Mouse (Mus musculus) MEL (cell line): ENCODE results near the gene Rcan2. TPM values are rescaled to one million over a fixed set of nuclear protein-coding genes. Genes with fewer than 3 reads are reported as not detected.

Experiments used
- DNase-seq: peaks from one replicate; pipeline ENCODE4 v3.0.0; 2011; ENCODE audit warnings: low read depth, low spot score
- H3K27ac ChIP-seq: 2 replicates; pipeline ENCODE4 v1.5.1; 2012; ENCODE audit warnings: low read depth, mild to moderate bottlenecking, control low read depth, low read length, moderate library complexity; ENCODE audit not compliant: control insufficient read depth
- H3K27me3 ChIP-seq, 2 experiments: fragments of 150-350 bp in 1 of 2; sonication (generic) in 1 of 2; 2 replicates each; pipeline ENCODE4 v1.6.1; 2012; ENCODE audit warnings: low read length in 2 of 2, mild to moderate bottlenecking in 2 of 2, improper control_type of control experiment in 1 of 2, moderate library complexity in 1 of 2; ENCODE audit not compliant: insufficient read depth in 2 of 2, control insufficient read depth in 1 of 2
- H3K36me3 ChIP-seq, 2 experiments: 2 replicates each; pipeline ENCODE4 v1.6.1; 2012 to 2014; ENCODE audit warnings: low read length in 2 of 2, improper control_type of control experiment in 1 of 2, inconsistent platforms in 1 of 2, mild to moderate bottlenecking in 1 of 2; ENCODE audit not compliant: insufficient read depth in 2 of 2, control insufficient read depth in 1 of 2
- H3K4me1 ChIP-seq, 2 experiments: fragments of 150-350 bp in 1 of 2; sonication (generic) in 1 of 2; 2 replicates each; pipeline ENCODE4 v1.6.1; 2012; ENCODE audit warnings: low read length in 2 of 2, improper control_type of control experiment in 1 of 2, mild to moderate bottlenecking in 1 of 2; ENCODE audit not compliant: insufficient read depth in 2 of 2, control insufficient read depth in 1 of 2
- H3K4me3 ChIP-seq, 2 experiments: fragments of 150-350 bp in 1 of 2; sonication (generic) in 1 of 2; 2 replicates each; pipeline ENCODE4 v1.5.1; 2012; ENCODE audit warnings: low read depth in 2 of 2, low read length in 2 of 2, mild to moderate bottlenecking in 2 of 2, moderate library complexity in 2 of 2, control low read depth in 1 of 2, improper control_type of control experiment in 1 of 2; ENCODE audit not compliant: control insufficient read depth in 1 of 2, insufficient read depth in 1 of 2
- H3K79me2 ChIP-seq: 2 replicates; pipeline ENCODE4 v1.6.1; 2012; ENCODE audit warnings: mild to moderate bottlenecking, low read length, moderate library complexity; ENCODE audit not compliant: control insufficient read depth, poor library complexity, insufficient read depth
- H3K9ac ChIP-seq: 2 replicates; pipeline ENCODE4 v1.6.1; 2012; ENCODE audit warnings: low read depth, mild to moderate bottlenecking, control low read depth, low read length, moderate library complexity; ENCODE audit not compliant: control insufficient read depth, poor library complexity, severe bottlenecking
- H3K9me3 ChIP-seq: fragments of 150-350 bp; sonication (generic); replicated peaks from 2 replicates; pipeline ENCODE4 v1.6.1; 2012; ENCODE audit warnings: mild to moderate bottlenecking, low read length, improper control_type of control experiment, moderate library complexity; ENCODE audit not compliant: insufficient read depth
- BHLHE40 ChIP-seq: IDR thresholded peaks from 2 replicates; pipeline ENCODE4 v1.6.1; 2012; ENCODE audit warnings: low read depth, mild to moderate bottlenecking, inconsistent platforms, low read length, improper control_type of control experiment, borderline replicate concordance
- CHD1 ChIP-seq: IDR thresholded peaks from 2 replicates; pipeline ENCODE4 v1.6.1; 2012; ENCODE audit warnings: low read depth, mild to moderate bottlenecking, inconsistent platforms, low read length, improper control_type of control experiment
- CHD2 ChIP-seq: IDR thresholded peaks from 2 replicates; pipeline ENCODE4 v1.6.1; 2011; ENCODE audit warnings: low read length, improper control_type of control experiment
- CTCF ChIP-seq, 3 experiments: IDR thresholded peaks in 2 of 3; conservative IDR thresholded peaks in 1 of 3; 2 replicates each; pipeline ENCODE4 v1.5.1; 2011 to 2012; ENCODE audit warnings: low read length in 3 of 3, low read depth in 2 of 3, mild to moderate bottlenecking in 2 of 3, improper control_type of control experiment in 1 of 3, inconsistent platforms in 1 of 3, mixed read lengths in 1 of 3, moderate library complexity in 1 of 3; ENCODE audit not compliant: control insufficient read depth in 1 of 3, insufficient read depth in 1 of 3, poor library complexity in 1 of 3, severe bottlenecking in 1 of 3
- GATA1 ChIP-seq: IDR thresholded peaks from 2 replicates; pipeline ENCODE4 v1.6.1; 2011; ENCODE audit warnings: low read depth, low read length, improper control_type of control experiment
- MAFK ChIP-seq: IDR thresholded peaks from 2 replicates; pipeline ENCODE4 v1.6.1; 2011; ENCODE audit warnings: low read depth, mild to moderate bottlenecking, low read length, improper control_type of control experiment, borderline replicate concordance
- MYC ChIP-seq: IDR thresholded peaks from 2 replicates; pipeline ENCODE4 v1.6.1; 2011; ENCODE audit warnings: low read depth, mild to moderate bottlenecking, low read length, improper control_type of control experiment, moderate library complexity
- NELFE ChIP-seq: IDR thresholded peaks from 2 replicates; pipeline ENCODE4 v1.6.1; 2011; ENCODE audit warnings: low read depth, low read length, improper control_type of control experiment
- NRF1 ChIP-seq: IDR thresholded peaks from 2 replicates; pipeline ENCODE4 v1.6.1; 2014; ENCODE audit warnings: low read depth, mild to moderate bottlenecking, inconsistent platforms, low read length, improper control_type of control experiment, moderate library complexity; ENCODE audit not compliant: poor library complexity, insufficient read depth, severe bottlenecking
- POLR2A ChIP-seq, 2 experiments: IDR thresholded peaks; 2 replicates each; pipeline ENCODE4 v1.6.1; 2011 to 2012; ENCODE audit warnings: low read length in 2 of 2, mild to moderate bottlenecking in 2 of 2, control low read depth in 1 of 2, improper control_type of control experiment in 1 of 2, low read depth in 1 of 2, moderate library complexity in 1 of 2; ENCODE audit not compliant: control insufficient read depth in 1 of 2, insufficient read depth in 1 of 2, poor library complexity in 1 of 2
- RAD21 ChIP-seq: IDR thresholded peaks from 2 replicates; pipeline ENCODE4 v1.6.1; 2011; ENCODE audit warnings: mild to moderate bottlenecking, low read depth, low read length, improper control_type of control experiment
- SMC3 ChIP-seq: IDR thresholded peaks from 2 replicates; pipeline ENCODE4 v1.6.1; 2011; ENCODE audit warnings: low read depth, low read length, improper control_type of control experiment
- TAL1 ChIP-seq: IDR thresholded peaks from 2 replicates; pipeline ENCODE4 v1.6.1; 2012; ENCODE audit warnings: mild to moderate bottlenecking, inconsistent platforms, low read length, moderate library complexity, mixed read lengths
- TCF12 ChIP-seq: IDR thresholded peaks from 2 replicates; pipeline ENCODE4 v1.6.1; 2014; ENCODE audit warnings: low read depth, mild to moderate bottlenecking, inconsistent platforms, low read length, improper control_type of control experiment, moderate library complexity
- UBTF ChIP-seq: IDR thresholded peaks from 2 replicates; pipeline ENCODE4 v1.6.1; 2012; ENCODE audit warnings: low read depth, mild to moderate bottlenecking, inconsistent platforms, low read length, improper control_type of control experiment, moderate library complexity, borderline replicate concordance; ENCODE audit not compliant: insufficient read depth
- USF2 ChIP-seq, 2 experiments: IDR thresholded peaks; 2 replicates each; pipeline ENCODE4 v1.6.1; 2011 to 2012; ENCODE audit warnings: improper control_type of control experiment in 2 of 2, low read length in 2 of 2, borderline replicate concordance in 1 of 2, inconsistent platforms in 1 of 2, low read depth in 1 of 2, mild to moderate bottlenecking in 1 of 2; ENCODE audit not compliant: insufficient read depth in 1 of 2
- ZC3H11A ChIP-seq: IDR thresholded peaks from 2 replicates; pipeline ENCODE4 v1.6.1; 2012; ENCODE audit warnings: low read depth, mild to moderate bottlenecking, inconsistent platforms, low read length, improper control_type of control experiment
- ZNF384 ChIP-seq: IDR thresholded peaks from 2 replicates; pipeline ENCODE4 v1.6.1; 2012; ENCODE audit warnings: low read depth, mild to moderate bottlenecking, inconsistent platforms, low read length, improper control_type of control experiment
- polyA plus RNA-seq, 2 experiments: library from polyadenylated mRNA; stranded (reverse) in 1 of 2; unstranded in 1 of 2; fragments of >175 nt in 1 of 2; fragments of >200 nt in 1 of 2; gene quantifications; 2 replicates each; pipeline versions ENCODE4 v1.2.1 to v1.2.4; 2012; ENCODE audit warnings: low replicate concordance in 2 of 2, low read depth in 1 of 2; ENCODE audit not compliant: insufficient read length in 2 of 2, insufficient read depth in 1 of 2, missing spikeins in 1 of 2
- total RNA-seq: library from RNA; depleted of rRNA; stranded (reverse); fragments of 300-350 nt; gene quantifications from 2 replicates; pipeline ENCODE4 v1.2.3, GENCODE M21; 2012

Rcan2 gene
- total and polyA plus RNA-seq, 3 experiments, result 0.52 TPM; not detected in 2

GRCm38 (mm10) chr17:44038656-44039055, 237.5 kb downstream of the Rcan2 start:
- Histone ChIP-seq H3K27ac (no peak overlapping the region), H3K27me3 (no peaks in the 10 kb centered on the region; a peak in 1 of 4 replicates), H3K4me1 (no peaks in the 10 kb centered on the region), H3K9me3 (no peaks in the 10 kb centered on the region), H3K36me3 (no peaks in the 10 kb centered on the region), H3K4me3 (no peak overlapping the region), H3K9ac (no peak overlapping the region), H3K79me2 (no peaks in the 10 kb centered on the region)
- peak; percentile 50 for DNase-seq
- TF ChIP-seq TCF12 (no peak), GATA1 (no peak), RAD21 (peak; percentile 87), CTCF (IDR thresholded peaks at IDR 0.05 in 2 of 3, conservative IDR thresholded peaks at IDR 0.05 in 1 of 3; ENCODE audit: control insufficient read depth in 1 of 3, insufficient read depth in 1 of 3, low read depth in 2 of 3, low read length in 3 of 3, poor library complexity in 1 of 3, severe bottlenecking in 1 of 3) (peak in 2 of 3 experiments; percentile 32 to 75; a peak in 4 of 6 replicates), ZC3H11A (peak; percentile 84), NRF1 (no peak), UBTF (no peak), CHD2 (no peak), BHLHE40 (no peak), POLR2A (IDR thresholded peaks at IDR 0.05; ENCODE audit: control insufficient read depth in 1 of 2, insufficient read depth in 1 of 2, low read depth in 1 of 2, low read length in 2 of 2, poor library complexity in 1 of 2) (no peak), USF2 (IDR thresholded peaks at IDR 0.05; ENCODE audit: borderline replicate concordance in 1 of 2, insufficient read depth in 1 of 2, low read depth in 1 of 2, low read length in 2 of 2) (no peak), NELFE (no peak), TAL1 (no peak), SMC3 (peak; percentile 88), MYC (no peak), ZNF384 (peak; percentile 87), CHD1 (no peak)
- TF ChIP-seq, all 39 proteins: peak for 5

- Histone ChIP-seq H3K9ac (no peak overlapping the region), H3K27ac (no peak overlapping the region), H3K4me3 (no peak overlapping the region), H3K27me3 (no peaks in the 10 kb centered on the region; a peak in 1 of 4 replicates), H3K4me1 (no peaks in the 10 kb centered on the region), H3K36me3 (no peaks in the 10 kb centered on the region), H3K9me3 (no peaks in the 10 kb centered on the region), H3K79me2 (no peaks in the 10 kb centered on the region)
- no peak for DNase-seq
- TF ChIP-seq MAFK, result no peak
These were observed 239.3 kb downstream of the Rcan2 start for GRCm38 (mm10) chr17:44040449-44040848.
